Mouse (Mus musculus): Measurements from ENCODE around the gene Poldip2. TPM values are rescaled to one million over a fixed set of nuclear protein-coding genes. Genes with fewer than 3 reads are reported as not detected.
A peak's percentile ranks its signal among the peaks of the same experiment; 100 is the strongest.

The Poldip2 gene
- total RNA-seq, 1 experiment = 88.3 TPM

DNA sequence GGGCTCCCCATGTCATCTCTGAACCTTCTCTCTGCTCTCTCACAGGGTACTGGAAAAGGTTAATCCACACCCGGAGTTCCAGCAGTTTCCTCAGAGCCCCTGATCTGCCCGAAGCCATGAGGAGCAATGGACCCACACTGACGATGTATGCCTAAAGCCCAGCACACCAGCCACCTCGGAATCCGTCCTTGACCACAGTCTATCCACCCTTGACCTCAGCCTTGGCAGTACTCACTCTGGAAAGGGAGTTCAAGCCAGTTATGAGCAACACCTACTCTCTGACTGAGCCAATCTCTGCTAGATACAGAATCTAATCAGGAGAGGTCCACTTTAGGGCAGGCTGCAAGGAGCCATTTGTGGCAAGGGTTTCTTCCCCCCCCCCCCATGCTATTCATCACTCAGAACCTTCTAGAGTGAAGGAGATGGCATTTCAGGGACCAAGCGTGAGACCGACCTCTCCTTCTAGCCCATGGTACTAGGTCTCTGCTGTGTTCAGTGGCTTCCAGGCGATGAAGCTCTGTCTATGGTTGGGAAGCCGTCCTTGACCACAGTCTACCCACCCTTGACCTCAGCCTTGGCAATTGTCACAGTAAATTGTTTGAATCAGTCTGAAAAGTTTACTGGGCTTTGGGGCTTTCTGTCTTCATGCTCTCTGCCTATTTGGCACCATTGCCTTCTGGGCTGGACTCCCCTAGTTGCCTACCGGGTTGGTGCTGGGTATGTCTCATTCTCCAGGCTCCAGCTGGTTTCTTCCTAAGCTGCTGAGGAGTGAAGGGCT lies 40.5 kb upstream of the Poldip2 start:
- Histone ChIP-seq H3K4me3 (ENCODE audit: insufficient read depth in 1 of 2, low read depth in 1 of 2, low read length in 2 of 2, poor library complexity in 1 of 2, severe bottlenecking in 1 of 2) (no peak overlapping the region), H3K9ac (ENCODE audit: insufficient read depth, low read depth, low read length, poor library complexity, severe bottlenecking) (no peak overlapping the region), H3K27ac (ENCODE audit: insufficient read depth, low read depth, low read length, poor library complexity, severe bottlenecking) (no peak overlapping the region), H3K4me1 (ENCODE audit: control insufficient read depth in 2 of 2, insufficient read depth in 2 of 2, low read length in 2 of 2, poor library complexity in 1 of 2) (peaks cover 0 to 2% of the 10 kb centered on the region in 2 experiments; a peak in 1 of 4 replicates), H3K9me3 (ENCODE audit: control insufficient read depth, insufficient read depth, low read depth, low read length) (no peaks in the 10 kb centered on the region), H3K36me3 (ENCODE audit: control insufficient read depth, insufficient read depth, low read length, poor library complexity, severe bottlenecking) (no peaks in the 10 kb centered on the region)
- in situ Hi-C loops (cut with MboI; ENCODE audit: low sequenced_read_pairs in 2 of 2, unreplicated experiment in 2 of 2) = no loop called here
- no peak for TF ChIP-seq ZNF384 (IDR thresholded peaks at IDR 0.05; ENCODE audit: low read depth, low read length)
- TF ChIP-seq MAFK (IDR thresholded peaks at IDR 0.05; ENCODE audit: insufficient read depth, low read depth, low read length) = no peak
- TF ChIP-seq HCFC1 (IDR thresholded peaks at IDR 0.05; ENCODE audit: borderline replicate concordance, insufficient read depth, low read length) = no peak
- no peak for TF ChIP-seq CHD2 (IDR thresholded peaks at IDR 0.05; ENCODE audit: low read depth, low read length)
- no peak for DNase-seq (ENCODE audit: low read depth, low spot score)

DNA sequence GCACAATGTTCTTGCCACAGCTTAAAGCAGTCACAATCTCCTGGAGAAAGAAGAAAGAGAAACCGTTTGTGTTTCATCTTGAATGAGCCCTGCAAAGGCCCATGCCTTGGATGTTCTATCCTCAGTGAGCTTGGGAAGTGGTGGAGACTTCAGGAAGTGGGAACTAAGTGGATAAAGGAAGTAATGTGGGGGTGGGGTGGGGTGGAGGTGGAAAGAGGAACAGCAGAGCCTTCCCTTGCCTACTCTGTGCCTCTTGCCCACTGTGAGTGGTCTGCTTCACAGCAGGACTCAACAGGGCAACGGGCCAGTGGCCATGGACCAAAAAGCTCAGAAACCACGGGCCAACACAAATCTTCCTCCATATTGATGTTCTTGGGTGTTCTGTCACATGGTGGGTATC lies 36.7 kb upstream of the Poldip2 start:
- Histone ChIP-seq H3K9ac (ENCODE audit: insufficient read depth, low read depth, low read length, poor library complexity, severe bottlenecking) (no peak overlapping the region), H3K9me3 (ENCODE audit: control insufficient read depth, insufficient read depth, low read depth, low read length) (no peaks in the 10 kb centered on the region), H3K36me3 (ENCODE audit: control insufficient read depth, insufficient read depth, low read length, poor library complexity, severe bottlenecking) (no peaks in the 10 kb centered on the region; the same call in 1 of the 2 replicates), H3K4me1 (ENCODE audit: control insufficient read depth in 2 of 2, insufficient read depth in 2 of 2, low read length in 2 of 2, poor library complexity in 1 of 2) (no peaks in the 10 kb centered on the region), H3K27ac (ENCODE audit: insufficient read depth, low read depth, low read length, poor library complexity, severe bottlenecking) (no peak overlapping the region), H3K4me3 (ENCODE audit: insufficient read depth in 1 of 2, low read depth in 1 of 2, low read length in 2 of 2, poor library complexity in 1 of 2, severe bottlenecking in 1 of 2) (no peak overlapping the region)
- TF ChIP-seq ZNF384 (IDR thresholded peaks at IDR 0.05; ENCODE audit: low read depth, low read length) (no peak), CHD2 (IDR thresholded peaks at IDR 0.05; ENCODE audit: low read depth, low read length) (no peak)
- in situ Hi-C loops (cut with MboI; ENCODE audit: low sequenced_read_pairs in 2 of 2, unreplicated experiment in 2 of 2) = no loop called here
- no peak for DNase-seq (ENCODE audit: low read depth, low spot score)

DNA sequence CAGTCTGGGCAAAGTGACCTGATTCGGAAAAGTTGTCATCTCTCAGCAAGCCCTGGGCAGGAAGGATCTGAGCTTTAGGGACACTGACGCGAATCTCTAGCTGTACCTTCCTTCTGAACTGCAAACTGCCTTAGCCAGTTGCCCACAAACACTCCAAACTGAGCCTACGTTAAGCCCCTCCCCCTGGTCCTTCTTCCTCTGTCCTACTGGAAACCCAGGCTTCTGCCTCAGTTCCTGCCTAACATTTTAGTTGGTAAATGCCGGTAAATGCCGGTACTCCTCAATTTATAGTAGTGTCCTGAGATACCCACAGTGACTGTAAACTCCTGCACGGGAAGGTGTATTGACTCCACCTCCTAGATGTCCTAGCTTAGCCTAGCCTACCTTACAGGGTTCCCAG lies 28.4 kb upstream of the Poldip2 start:
- Histone ChIP-seq H3K9me3 (ENCODE audit: control insufficient read depth, insufficient read depth, low read depth, low read length) (no peaks in the 10 kb centered on the region), H3K36me3 (ENCODE audit: control insufficient read depth, insufficient read depth, low read length, poor library complexity, severe bottlenecking) (no peaks in the 10 kb centered on the region; the same call in 1 of the 2 replicates), H3K4me3 (ENCODE audit: insufficient read depth in 1 of 2, low read depth in 1 of 2, low read length in 2 of 2, poor library complexity in 1 of 2, severe bottlenecking in 1 of 2) (peak overlapping the region; percentile 58 to 68), H3K9ac (ENCODE audit: insufficient read depth, low read depth, low read length, poor library complexity, severe bottlenecking) (peak overlapping the region; percentile 40; the same call in 1 of the 2 replicates), H3K4me1 (ENCODE audit: control insufficient read depth in 2 of 2, insufficient read depth in 2 of 2, low read length in 2 of 2, poor library complexity in 1 of 2) (peaks cover 0 to 6% of the 10 kb centered on the region in 2 experiments; a peak in 1 of 4 replicates), H3K27ac (ENCODE audit: insufficient read depth, low read depth, low read length, poor library complexity, severe bottlenecking) (no peak overlapping the region)
- in situ Hi-C loops (cut with MboI; ENCODE audit: low sequenced_read_pairs in 2 of 2, unreplicated experiment in 2 of 2) = no loop called here
- TF ChIP-seq ZNF384 (IDR thresholded peaks at IDR 0.05; ENCODE audit: low read depth, low read length) = no peak
- TF ChIP-seq MAFK (IDR thresholded peaks at IDR 0.05; ENCODE audit: insufficient read depth, low read depth, low read length) = no peak
- DNase-seq (ENCODE audit: low read depth, low spot score) = no peak

DNA sequence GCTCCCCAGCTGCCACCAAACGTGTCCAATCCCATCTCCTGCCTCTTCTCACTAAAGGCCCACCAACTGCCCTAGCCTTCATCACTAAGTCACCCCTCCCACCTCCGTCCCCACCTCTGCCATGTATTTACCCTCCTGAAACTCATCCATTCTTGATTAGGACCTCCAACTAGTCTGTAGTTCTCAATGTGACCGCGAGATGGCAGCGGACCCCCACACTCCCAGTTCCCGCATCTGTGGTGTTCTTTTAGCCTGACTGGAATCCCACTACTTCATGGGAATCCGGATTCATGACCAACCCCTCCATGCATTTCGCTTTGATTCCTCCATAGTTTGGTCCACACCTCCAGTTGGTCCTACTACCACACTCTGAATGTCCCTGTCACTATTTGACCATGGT lies 23.8 kb upstream of the Poldip2 start:
- Histone ChIP-seq H3K9me3 (ENCODE audit: control insufficient read depth, insufficient read depth, low read depth, low read length) (no peaks in the 10 kb centered on the region), H3K4me3 (ENCODE audit: insufficient read depth in 1 of 2, low read depth in 1 of 2, low read length in 2 of 2, poor library complexity in 1 of 2, severe bottlenecking in 1 of 2) (peak overlapping the region; percentile 40 to 49; a peak in 3 of 4 replicates), H3K4me1 (ENCODE audit: control insufficient read depth in 2 of 2, insufficient read depth in 2 of 2, low read length in 2 of 2, poor library complexity in 1 of 2) (peaks cover 4 to 6% of the 10 kb centered on the region in 2 experiments; a peak in 2 of 4 replicates), H3K36me3 (ENCODE audit: control insufficient read depth, insufficient read depth, low read length, poor library complexity, severe bottlenecking) (no peaks in the 10 kb centered on the region), H3K27ac (ENCODE audit: insufficient read depth, low read depth, low read length, poor library complexity, severe bottlenecking) (no peak overlapping the region), H3K9ac (ENCODE audit: insufficient read depth, low read depth, low read length, poor library complexity, severe bottlenecking) (no peak overlapping the region)
- in situ Hi-C loops (cut with MboI; ENCODE audit: low sequenced_read_pairs in 2 of 2, unreplicated experiment in 2 of 2) = no loop called here
- peak; percentile 78 for DNase-seq (ENCODE audit: low read depth, low spot score)
- TF ChIP-seq CHD2 (IDR thresholded peaks at IDR 0.05; ENCODE audit: low read depth, low read length) (no peak), HCFC1 (IDR thresholded peaks at IDR 0.05; ENCODE audit: borderline replicate concordance, insufficient read depth, low read length) (no peak), ZNF384 (IDR thresholded peaks at IDR 0.05; ENCODE audit: low read depth, low read length) (no peak), ZC3H11A (IDR thresholded peaks at IDR 0.05; ENCODE audit: borderline replicate concordance, low read depth, low read length) (no peak), MAFK (IDR thresholded peaks at IDR 0.05; ENCODE audit: insufficient read depth, low read depth, low read length) (no peak)

DNA sequence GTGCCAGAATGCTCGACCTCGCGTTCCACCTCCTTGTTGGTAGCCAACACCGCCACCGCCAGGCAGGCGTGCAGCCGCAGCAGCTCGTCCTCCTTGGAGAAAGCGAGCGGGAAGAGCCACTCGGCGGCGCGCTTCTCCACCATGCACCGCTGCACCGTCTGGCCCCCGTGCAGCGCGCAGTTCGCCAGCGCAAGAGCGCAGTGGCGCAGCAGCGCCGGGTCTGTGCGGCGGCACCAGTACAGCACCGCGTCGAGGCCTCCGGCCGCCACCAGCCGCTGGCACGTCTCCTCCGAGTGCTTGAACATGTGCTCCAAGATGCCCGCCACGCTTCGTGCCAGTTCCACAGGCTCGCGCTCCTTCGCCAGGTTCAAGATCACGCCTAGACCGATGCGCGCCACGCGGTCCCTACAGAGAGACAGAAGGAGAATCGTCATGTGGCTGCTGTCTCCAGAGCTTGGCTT lies 21.2 kb upstream of the Poldip2 start:
- in situ Hi-C loops (cut with MboI; ENCODE audit: low sequenced_read_pairs in 2 of 2, unreplicated experiment in 2 of 2) = no loop called here
- TF ChIP-seq CHD2 (IDR thresholded peaks at IDR 0.05; ENCODE audit: low read depth, low read length) = no peak
- no peak for TF ChIP-seq MAFK (IDR thresholded peaks at IDR 0.05; ENCODE audit: insufficient read depth, low read depth, low read length)
- TF ChIP-seq ZC3H11A (IDR thresholded peaks at IDR 0.05; ENCODE audit: borderline replicate concordance, low read depth, low read length) = no peak
- TF ChIP-seq ZNF384 (IDR thresholded peaks at IDR 0.05; ENCODE audit: low read depth, low read length) = no peak
- TF ChIP-seq HCFC1 (IDR thresholded peaks at IDR 0.05; ENCODE audit: borderline replicate concordance, insufficient read depth, low read length) = no peak
- H3K4me3 ChIP-seq (ENCODE audit: insufficient read depth in 1 of 2, low read depth in 1 of 2, low read length in 2 of 2, poor library complexity in 1 of 2, severe bottlenecking in 1 of 2) = peak overlapping the region; percentile 49 to 52
- no peak for DNase-seq (ENCODE audit: low read depth, low spot score)
- no peaks in the 10 kb centered on the region for H3K36me3 ChIP-seq (ENCODE audit: control insufficient read depth, insufficient read depth, low read length, poor library complexity, severe bottlenecking)
- H3K27ac ChIP-seq (ENCODE audit: insufficient read depth, low read depth, low read length, poor library complexity, severe bottlenecking) = no peak overlapping the region
- no peaks in the 10 kb centered on the region for H3K9me3 ChIP-seq (ENCODE audit: control insufficient read depth, insufficient read depth, low read depth, low read length)
- peaks cover 4 to 6% of the 10 kb centered on the region in 2 experiments; a peak in 2 of 4 replicates for H3K4me1 ChIP-seq (ENCODE audit: control insufficient read depth in 2 of 2, insufficient read depth in 2 of 2, low read length in 2 of 2, poor library complexity in 1 of 2)
- H3K9ac ChIP-seq (ENCODE audit: insufficient read depth, low read depth, low read length, poor library complexity, severe bottlenecking) = peak overlapping the region; percentile 66

Measured in ES-E14 (cell line).